Mouse (Mus musculus): ENCODE measurements around the gene Sds. TPM values are rescaled to one million over a fixed set of nuclear protein-coding genes. Genes with fewer than 3 reads are reported as not detected.

Sds gene
- polyA plus RNA-seq, 2 experiments = 0.13 to 0.22 TPM

DNA sequence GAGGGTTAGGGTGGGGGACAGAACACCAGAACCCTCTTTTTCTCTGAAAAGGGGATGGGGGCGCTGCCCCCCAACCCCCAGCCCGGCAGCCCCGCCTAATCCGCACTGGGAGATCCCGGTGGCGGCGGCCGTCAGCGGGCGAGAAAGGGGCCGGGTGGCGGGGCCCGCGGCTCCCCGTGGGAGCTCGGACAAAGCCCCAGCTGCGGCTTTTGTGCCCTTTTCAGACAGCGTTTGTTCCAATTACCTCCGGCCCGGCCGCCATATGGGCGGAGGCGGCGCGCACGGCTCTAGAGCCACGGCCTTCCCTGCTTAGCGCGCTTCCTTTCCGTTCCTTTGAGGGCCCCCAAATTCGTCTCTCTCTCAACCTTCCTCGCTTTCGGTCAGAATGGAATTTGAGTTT is 38.3 kb upstream of the Sds start:
- ATAC-seq (ENCODE audit: insufficient read depth) = no peak
- Histone ChIP-seq H3K9ac (replicated peaks) (no peak overlapping the region), H3K4me2 (ENCODE audit: low read depth) (no peak overlapping the region), H3K4me3 (ENCODE audit: insufficient read depth in 1 of 2, low read depth in 2 of 2, low read length in 2 of 2) (no peak overlapping the region), H3K27ac (no peak overlapping the region), H3K9me3 (ENCODE audit: control insufficient read depth, low read length) (no peaks in the 10 kb centered on the region), H3K27me3 (ENCODE audit: control insufficient read depth, insufficient read depth, low read length) (peaks cover 81% of the 10 kb centered on the region), H3K36me3 (replicated peaks; ENCODE audit: control insufficient read depth, insufficient read depth, low read depth) (no peaks in the 10 kb centered on the region), H3K4me1 (replicated peaks; ENCODE audit: control insufficient read depth in 2 of 2, insufficient read depth in 2 of 2, low read length in 1 of 2) (no peaks in the 10 kb centered on the region)
- TF ChIP-seq CTCF (IDR thresholded peaks at IDR 0.05; ENCODE audit: low read depth) (no peak), EP300 (IDR thresholded peaks at IDR 0.05; ENCODE audit: low read depth) (no peak)
- WGBS (ENCODE audit: insufficient replicate concordance) = under 1% methylated on average over 33 of the region's 33 CpGs
- DNase-seq (ENCODE audit: low read depth in 3 of 3, low spot score in 3 of 3) = no peak

DNA sequence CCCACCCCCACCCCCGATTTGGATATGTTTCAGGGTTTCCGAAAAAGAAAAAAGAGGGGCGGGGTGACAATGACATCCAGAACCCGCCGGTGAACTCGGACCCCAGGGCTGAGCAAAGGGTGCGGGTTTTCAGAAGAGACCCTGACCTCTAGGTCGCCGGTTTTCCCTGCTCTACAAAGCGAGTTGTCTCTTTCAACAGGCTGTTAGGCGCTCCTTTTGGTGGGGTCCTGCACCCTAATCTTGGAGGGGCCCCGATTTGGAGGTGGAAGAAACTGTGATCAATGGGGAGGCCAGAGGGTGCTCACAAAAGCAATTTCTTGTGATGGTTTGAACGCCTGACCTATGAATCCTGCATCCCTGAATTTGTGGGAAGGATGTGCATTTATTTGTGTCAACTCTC is 37.9 kb upstream of the Sds start:
- H3K4me1 ChIP-seq (replicated peaks; ENCODE audit: control insufficient read depth in 2 of 2, insufficient read depth in 2 of 2, low read length in 1 of 2) = no peaks in the 10 kb centered on the region
- no peaks in the 10 kb centered on the region for H3K9me3 ChIP-seq (ENCODE audit: control insufficient read depth, low read length)
- H3K27me3 ChIP-seq (ENCODE audit: control insufficient read depth, insufficient read depth, low read length) = peaks cover 76% of the 10 kb centered on the region
- no peak overlapping the region for H3K27ac ChIP-seq
- 0% methylated on average over 13 of the region's 13 CpGs for WGBS (ENCODE audit: insufficient replicate concordance)
- no peak overlapping the region for H3K4me3 ChIP-seq (ENCODE audit: insufficient read depth in 1 of 2, low read depth in 2 of 2, low read length in 2 of 2)
- ATAC-seq (ENCODE audit: insufficient read depth) = no peak
- H3K9ac ChIP-seq (replicated peaks) = no peak overlapping the region
- TF ChIP-seq CTCF (IDR thresholded peaks at IDR 0.05; ENCODE audit: low read depth) = no peak
- no peaks in the 10 kb centered on the region for H3K36me3 ChIP-seq (replicated peaks; ENCODE audit: control insufficient read depth, insufficient read depth, low read depth)
- H3K4me2 ChIP-seq (ENCODE audit: low read depth) = no peak overlapping the region
- DNase-seq (ENCODE audit: low read depth in 3 of 3, low spot score in 3 of 3) = no peak

GRCm38 (mm10) chr5:120438991-120439710 is 37.2 kb upstream of the Sds start:
- peaks cover 70% of the 10 kb centered on the region for H3K27me3 ChIP-seq (ENCODE audit: control insufficient read depth, insufficient read depth, low read length)
- H3K4me3 ChIP-seq (ENCODE audit: insufficient read depth in 1 of 2, low read depth in 2 of 2, low read length in 2 of 2) = no peak overlapping the region
- TF ChIP-seq EP300 (IDR thresholded peaks at IDR 0.05; ENCODE audit: low read depth) = no peak
- no peak for TF ChIP-seq CTCF (IDR thresholded peaks at IDR 0.05; ENCODE audit: low read depth)
- DNase-seq (ENCODE audit: low read depth in 3 of 3, low spot score in 3 of 3) (no peak), ATAC-seq (ENCODE audit: insufficient read depth) (no peak)
- no peak overlapping the region for H3K27ac ChIP-seq
- 2% methylated on average over 27 of the region's 27 CpGs for WGBS (ENCODE audit: insufficient replicate concordance)
- H3K36me3 ChIP-seq (replicated peaks; ENCODE audit: control insufficient read depth, insufficient read depth, low read depth) = no peaks in the 10 kb centered on the region
- H3K4me2 ChIP-seq (ENCODE audit: low read depth) = no peak overlapping the region
- H3K9ac ChIP-seq (replicated peaks) = no peak overlapping the region
- no peaks in the 10 kb centered on the region for H3K4me1 ChIP-seq (replicated peaks; ENCODE audit: control insufficient read depth in 2 of 2, insufficient read depth in 2 of 2, low read length in 1 of 2)
- H3K9me3 ChIP-seq (ENCODE audit: control insufficient read depth, low read length) = no peaks in the 10 kb centered on the region

DNA sequence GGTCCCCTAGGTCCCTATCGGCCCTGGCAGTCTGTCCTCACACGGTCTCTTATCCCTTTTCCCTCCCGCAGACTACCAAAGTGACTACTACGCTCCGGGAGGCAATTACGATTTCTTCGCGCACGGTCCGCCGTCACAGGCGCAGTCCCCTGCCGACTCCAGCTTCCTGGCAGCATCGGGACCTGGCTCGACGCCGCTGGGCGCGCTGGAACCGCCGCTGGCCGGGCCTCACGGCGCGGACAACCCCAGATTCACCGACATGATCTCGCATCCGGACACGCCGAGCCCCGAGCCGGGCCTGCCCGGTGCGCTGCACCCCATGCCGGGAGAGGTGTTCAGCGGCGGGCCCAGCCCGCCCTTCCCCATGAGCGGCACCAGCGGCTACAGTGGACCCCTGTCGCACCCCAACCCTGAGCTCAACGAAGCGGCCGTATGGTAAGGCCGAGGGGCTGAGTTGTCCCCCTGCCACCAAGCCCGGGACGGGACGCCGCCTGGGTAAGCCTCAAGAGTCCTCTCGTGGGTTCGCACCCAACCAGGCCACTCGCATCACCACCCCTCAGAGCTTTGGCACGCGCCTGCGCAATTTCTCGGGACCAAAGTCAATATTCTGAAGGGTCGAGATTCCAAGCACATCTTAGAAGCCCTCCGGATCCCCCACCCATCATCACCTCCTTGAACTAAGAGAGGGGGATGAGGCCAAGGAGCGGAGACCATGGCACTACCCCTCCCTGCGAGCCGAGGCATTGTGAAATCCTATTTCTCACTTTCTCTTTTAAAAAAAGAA is 36.2 kb upstream of the Sds start:
- ATAC-seq (ENCODE audit: insufficient read depth) = no peak
- Histone ChIP-seq H3K9me3 (ENCODE audit: control insufficient read depth, low read length) (no peaks in the 10 kb centered on the region), H3K4me3 (ENCODE audit: insufficient read depth in 1 of 2, low read depth in 2 of 2, low read length in 2 of 2) (no peak overlapping the region)

DNA sequence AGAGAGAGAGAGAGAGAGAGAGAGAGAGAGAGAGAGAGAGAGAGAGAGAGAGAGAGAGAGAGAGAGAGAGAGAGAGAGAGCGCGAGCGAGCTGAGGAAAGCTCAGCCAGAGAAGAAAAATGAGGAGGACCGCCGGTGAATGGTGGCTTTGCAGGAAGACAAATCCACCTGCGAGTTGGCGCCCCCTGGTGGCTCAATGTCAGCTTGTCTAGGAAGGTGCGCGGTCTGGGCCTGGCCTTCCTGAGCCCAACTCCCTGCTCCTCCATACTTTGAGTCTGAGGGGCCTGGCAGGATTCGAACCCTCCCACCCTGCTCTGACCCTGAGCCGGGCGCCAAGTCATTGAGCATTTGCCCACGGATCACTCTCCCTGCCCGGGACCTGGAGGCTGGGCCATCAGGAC is 35.6 kb upstream of the Sds start:
- peak; percentile 49 to 53 (median 52) for DNase-seq (ENCODE audit: low read depth in 3 of 3, low spot score in 3 of 3)
- Histone ChIP-seq H3K4me3 (ENCODE audit: insufficient read depth in 1 of 2, low read depth in 2 of 2, low read length in 2 of 2) (no peak overlapping the region), H3K27ac (no peak overlapping the region), H3K36me3 (replicated peaks; ENCODE audit: control insufficient read depth, insufficient read depth, low read depth) (no peaks in the 10 kb centered on the region), H3K4me1 (replicated peaks; ENCODE audit: control insufficient read depth in 2 of 2, insufficient read depth in 2 of 2, low read length in 1 of 2) (no peaks in the 10 kb centered on the region), H3K27me3 (ENCODE audit: control insufficient read depth, insufficient read depth, low read length) (peaks cover 54% of the 10 kb centered on the region), H3K9me3 (ENCODE audit: control insufficient read depth, low read length) (no peaks in the 10 kb centered on the region), H3K4me2 (ENCODE audit: low read depth) (0 out of 2 replicates have a peak overlapping the region, but pooled peaks have one; percentile 22), H3K9ac (replicated peaks) (no peak overlapping the region)
- WGBS (ENCODE audit: insufficient replicate concordance) = 4% methylated on average over 14 of the region's 14 CpGs
- no peak for ATAC-seq (ENCODE audit: insufficient read depth)
- TF ChIP-seq CTCF (IDR thresholded peaks at IDR 0.05; ENCODE audit: low read depth) (peak; percentile 92), EP300 (IDR thresholded peaks at IDR 0.05; ENCODE audit: low read depth) (no peak)

More for the DNA sequence above, 36.2 kb upstream of the Sds start:
- Histone ChIP-seq H3K36me3 (replicated peaks; ENCODE audit: control insufficient read depth, insufficient read depth, low read depth) (no peaks in the 10 kb centered on the region), H3K4me1 (replicated peaks; ENCODE audit: control insufficient read depth in 2 of 2, insufficient read depth in 2 of 2, low read length in 1 of 2) (no peaks in the 10 kb centered on the region), H3K27ac (no peak overlapping the region), H3K9ac (replicated peaks) (no peak overlapping the region), H3K27me3 (ENCODE audit: control insufficient read depth, insufficient read depth, low read length) (peaks cover 60% of the 10 kb centered on the region), H3K4me2 (ENCODE audit: low read depth) (peak overlapping the region; percentile 22; the same call in 1 of the 2 replicates)
- 4% methylated on average over 59 of the region's 61 CpGs for WGBS (ENCODE audit: insufficient replicate concordance)
- TF ChIP-seq CTCF (IDR thresholded peaks at IDR 0.05; ENCODE audit: low read depth) (no peak), EP300 (IDR thresholded peaks at IDR 0.05; ENCODE audit: low read depth) (no peak)
- no peak for DNase-seq (ENCODE audit: low read depth in 3 of 3, low spot score in 3 of 3)
